8 mouse cellular contexts compared by ENCODE assay signal in genomic region chr13:29058685-29059084, GRCm38 (mm10).
DNase-seq lines count a peak whose midpoint lies in the region; ATAC-seq lines count a peak whose summit lies in the region.
"Had no signal": no experiment of that assay in that cellular context is flagged by ENCODE, and none has a peak within 500 bp of the region (broad histone marks: within the 10 kb centered on the region; RNA-seq: fewer than 3 reads in every experiment).

No protein-coding gene starts in this region.

- no peak overlapping the region for H3K9ac ChIP-seq in midbrain, embryonic 11.5 days (ENCODE audit: low read length)
- no peak overlapping the region for H3K9ac ChIP-seq in heart, embryonic 15.5 days

- peaks cover 4% of the 10 kb centered on the region; the same call in 1 of the 2 replicates for H3K9me3 ChIP-seq in midbrain, embryonic 11.5 days (ENCODE audit: control insufficient read depth, low read length)
- H3K9me3 ChIP-seq in midbrain, embryonic 10.5 days (replicated peaks) = no peaks in the 10 kb centered on the region; the same call in 1 of the 2 replicates
- H3K9me3 ChIP-seq in heart, embryonic 15.5 days (replicated peaks) = no peaks in the 10 kb centered on the region

- no peaks in the 10 kb centered on the region for H3K36me3 ChIP-seq in midbrain, embryonic 11.5 days (ENCODE audit: control insufficient read depth, insufficient read depth, low read length)
- H3K36me3 ChIP-seq in midbrain, embryonic 10.5 days = no peaks in the 10 kb centered on the region
- H3K36me3 ChIP-seq in heart, embryonic 15.5 days = no peaks in the 10 kb centered on the region
- H3K36me3 ChIP-seq: forebrain, embryonic 10.5 days had no signal

- no peak for ATAC-seq in midbrain, embryonic 11.5 days (ENCODE audit: low FRiP score)
- peak; percentile 78 for ATAC-seq in heart, embryonic 15.5 days (replicated peaks; ENCODE audit: insufficient number of reproducible peaks, insufficient read depth, low FRiP score, low read depth)

- no peak overlapping the region for H3K27ac ChIP-seq in midbrain, embryonic 11.5 days (ENCODE audit: low read depth, low read length)
- H3K27ac ChIP-seq in midbrain, embryonic 10.5 days (replicated peaks) = no peak overlapping the region
- H3K27ac ChIP-seq in heart, embryonic 15.5 days = peak overlapping the region; percentile 83
- H3K27ac ChIP-seq: forebrain, embryonic 10.5 days had no signal

- WGBS in midbrain, embryonic 11.5 days = 86% methylated on average over 5 of the region's 5 CpGs
- 85% methylated on average over 5 of the region's 5 CpGs for WGBS in midbrain, embryonic 10.5 days
- 12% methylated on average over 5 of the region's 5 CpGs for WGBS in heart, embryonic 15.5 days

- H3K4me1 ChIP-seq in midbrain, embryonic 11.5 days (ENCODE audit: control insufficient read depth, insufficient read depth, low read length) = no peaks in the 10 kb centered on the region
- H3K4me1 ChIP-seq in midbrain, embryonic 10.5 days = no peaks in the 10 kb centered on the region
- H3K4me1 ChIP-seq in heart, embryonic 15.5 days (replicated peaks) = peaks cover 18% of the 10 kb centered on the region

- H3K27me3 ChIP-seq in midbrain, embryonic 11.5 days (ENCODE audit: control insufficient read depth, insufficient read depth, low read length) = no peaks in the 10 kb centered on the region
- no peaks in the 10 kb centered on the region for H3K27me3 ChIP-seq in midbrain, embryonic 10.5 days (ENCODE audit: low read depth, poor library complexity, severe bottlenecking)
- H3K27me3 ChIP-seq in heart, embryonic 15.5 days = no peaks in the 10 kb centered on the region

- H3K4me2 ChIP-seq in midbrain, embryonic 11.5 days = no peak overlapping the region
- H3K4me2 ChIP-seq in heart, embryonic 15.5 days = peak overlapping the region; percentile 38

- no peak overlapping the region for H3K4me3 ChIP-seq in midbrain, embryonic 11.5 days (ENCODE audit: low read depth, low read length)
- no peak overlapping the region for H3K4me3 ChIP-seq in midbrain, embryonic 10.5 days
- no peak overlapping the region for H3K4me3 ChIP-seq in heart, embryonic 15.5 days
- H3K4me3 ChIP-seq: forebrain, embryonic 10.5 days had no signal

- peak; percentile 75 for DNase-seq in midbrain, embryonic 11.5 days (ENCODE audit: low spot score, missing footprints)
- DNase-seq in midbrain, embryonic 10.5 days (ENCODE audit: low spot score) = no peak
- DNase-seq in heart, adult 18-20 months = peak; percentile 55 to 69
- peak; percentile 76 for DNase-seq in lung, postnatal 25 days (ENCODE audit: low spot score)
- DNase-seq in embryo, embryonic 10.5 days (ENCODE audit: low spot score) = no peak
- no peak for DNase-seq in frontal cortex, postnatal 10 days (ENCODE audit: low spot score in 2 of 2)

Comparison
In these comparisons a context has a peak if more than half of its experiments do, and no peak if none do; other contexts are left out.
1. DNase-seq: peak in midbrain, embryonic 11.5 days (single experiment), heart, adult 18-20 months (2 of 2) and lung, postnatal 25 days (single experiment); none in midbrain, embryonic 10.5 days (single experiment), embryo, embryonic 10.5 days (single experiment) and frontal cortex, postnatal 10 days (0 of 2).